Mouse (Mus musculus) neural tube, embryonic 11.5 days (tissue): ENCODE data around the gene Acap3. TPM values are rescaled to one million over a fixed set of nuclear protein-coding genes. Genes with fewer than 3 reads are reported as not detected.

Experiments
- ATAC-seq: fragments of 200-750 bp; cut with Nextera tagmentation; 2 replicates; pipeline ENCODE4 v1.8.0; 2017; ENCODE audit warnings: moderate number of reproducible peaks, mild to moderate bottlenecking, moderate TSS enrichment, moderate library complexity; ENCODE audit not compliant: insufficient read depth, low FRiP score, low TSS enrichment
- DNase-seq: peaks from one replicate; pipeline ENCODE4 v3.0.0-alpha.2; 2015; ENCODE audit warnings: low spot score
- H3K27ac ChIP-seq: fragments of 300-500 bp; sonication (generic); 2 replicates; pipeline ENCODE4 v1.5.1; 2014; ENCODE audit warnings: low read depth, mild to moderate bottlenecking, low read length
- H3K27me3 ChIP-seq: fragments of 300-500 bp; sonication (generic); 2 replicates; pipeline ENCODE4 v1.6.1; 2014; ENCODE audit warnings: mild to moderate bottlenecking, low read length, mixed read lengths; ENCODE audit not compliant: control insufficient read depth, insufficient read depth
- H3K36me3 ChIP-seq: fragments of 300-500 bp; sonication (generic); 2 replicates; pipeline ENCODE4 v1.6.1; 2014; ENCODE audit warnings: mild to moderate bottlenecking, low read length, moderate library complexity, mixed read lengths; ENCODE audit not compliant: control insufficient read depth, insufficient read depth
- H3K4me1 ChIP-seq: fragments of 300-500 bp; sonication (generic); 2 replicates; pipeline ENCODE4 v1.6.1; 2014; ENCODE audit warnings: low read length, mixed read lengths; ENCODE audit not compliant: control insufficient read depth, insufficient read depth
- H3K4me2 ChIP-seq: fragments of 300-500 bp; sonication (generic); 2 replicates; pipeline ENCODE4 v1.6.1; 2014; ENCODE audit warnings: low read depth, mild to moderate bottlenecking, moderate library complexity
- H3K4me3 ChIP-seq: fragments of 300-500 bp; sonication (generic); 2 replicates; pipeline ENCODE4 v1.5.1; 2014; ENCODE audit warnings: low read depth, low read length
- H3K9ac ChIP-seq: fragments of 300-500 bp; sonication (generic); 2 replicates; pipeline ENCODE4 v1.6.1; 2014; ENCODE audit warnings: mild to moderate bottlenecking, low read length
- H3K9me3 ChIP-seq: fragments of 300-500 bp; sonication (generic); 2 replicates; pipeline ENCODE4 v1.6.1; 2016; ENCODE audit warnings: low read length; ENCODE audit not compliant: control insufficient read depth
- WGBS: fragments of 180-500 bp; shearing (Covaris S2); extraction: QIAGEN DNeasy Blood & Tissue Kit; methylation state at CpG from one replicate; pipeline ENCODE4 v1.1.7; 2014; 5-methylcytosine and 5-hydroxymethylcytosine counted together
- polyA plus RNA-seq: library from polyadenylated mRNA; unstranded; fragments of >200 nt; fragmentation: Nextera tagmentation; extraction: Ambion mirVana; gene quantifications from 2 replicates; pipeline ENCODE4 v1.2.1, GENCODE M21; 2014

The Acap3 gene
- polyA plus RNA-seq, 1 experiment from 2014 or later, result 45.4 TPM

DNA sequence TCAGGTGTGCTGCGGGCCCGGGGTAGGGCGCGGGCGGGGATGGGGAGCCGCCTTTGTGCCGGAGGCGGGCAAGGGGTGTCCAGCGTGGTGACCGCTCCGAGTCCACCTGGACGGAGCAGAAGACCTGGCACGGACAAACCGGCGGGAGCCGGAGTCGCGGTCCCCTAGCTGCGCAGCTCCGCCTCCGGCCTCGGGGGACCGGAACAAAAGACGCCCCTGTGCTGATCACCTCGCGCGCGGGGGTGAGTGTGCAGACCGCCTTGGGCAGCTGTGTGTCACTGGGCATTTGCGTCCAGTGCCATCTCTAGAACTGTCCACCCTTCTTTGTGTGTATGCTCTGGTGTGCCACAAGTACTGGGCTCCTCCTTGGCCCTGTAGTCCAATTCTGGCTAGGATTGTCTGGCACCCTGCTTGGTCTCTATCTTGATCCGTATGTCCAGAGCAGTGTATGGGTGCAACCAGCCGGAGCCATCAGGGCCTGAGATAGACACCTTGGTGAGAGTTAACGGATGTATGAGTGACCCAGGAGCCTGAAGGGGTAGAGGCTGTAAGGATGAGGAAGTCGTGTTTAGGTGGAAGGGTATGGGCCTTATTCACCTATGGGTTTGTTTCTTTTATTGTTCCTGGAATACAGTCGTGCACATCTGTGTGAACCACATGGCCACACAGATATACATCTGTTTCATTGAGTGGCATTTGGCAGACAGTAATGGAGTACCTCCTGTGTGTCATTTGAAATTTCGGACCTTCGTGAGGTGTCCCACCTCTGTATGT, 1.0 kb downstream of the Acap3 start:
- Histone ChIP-seq H3K4me1 (peaks cover 27% of the 10 kb centered on the region), H3K4me2 (peak overlapping the region; percentile 98), H3K9me3 (no peaks in the 10 kb centered on the region), H3K36me3 (peaks cover 12% of the 10 kb centered on the region), H3K4me3 (peak overlapping the region; percentile 90), H3K9ac (peak overlapping the region; percentile 88), H3K27me3 (no peaks in the 10 kb centered on the region), H3K27ac (peak overlapping the region; percentile 96)
- ATAC-seq (peak; percentile 51), DNase-seq (peak; percentile 63)
- WGBS, result 6% methylated on average over 37 of the region's 37 CpGs

DNA sequence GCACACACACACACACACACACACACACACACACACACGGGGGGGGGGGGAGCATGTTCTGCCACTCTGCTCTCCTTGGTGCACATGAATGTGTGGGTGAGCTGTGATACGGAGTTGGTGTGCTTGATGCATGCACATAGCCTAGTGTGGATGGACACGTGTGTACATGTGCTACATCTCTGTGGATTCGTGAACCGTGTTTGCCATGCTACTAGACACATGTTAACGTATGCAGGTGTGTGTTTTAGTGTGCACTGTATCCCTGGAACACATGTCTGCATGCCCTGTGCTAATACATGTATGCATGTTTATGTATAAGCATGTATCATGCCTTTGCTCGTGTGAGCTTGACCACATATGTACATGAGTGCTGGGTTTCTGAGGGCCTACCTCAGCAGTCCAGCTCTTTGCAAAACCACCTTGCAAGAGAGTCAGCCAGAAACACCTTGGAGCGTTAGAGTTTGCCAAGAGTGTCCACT, 1.6 kb downstream of the Acap3 start:
- no peak for ATAC-seq
- WGBS, result 78% methylated on average over 8 of the region's 8 CpGs
- Histone ChIP-seq H3K27ac (no peak overlapping the region), H3K9me3 (no peaks in the 10 kb centered on the region), H3K36me3 (peaks cover 7% of the 10 kb centered on the region), H3K4me3 (peak overlapping the region; percentile 90), H3K4me2 (peak overlapping the region; percentile 98), H3K27me3 (no peaks in the 10 kb centered on the region), H3K4me1 (peaks cover 27% of the 10 kb centered on the region), H3K9ac (peak overlapping the region; percentile 32)
- no peak for DNase-seq

DNA sequence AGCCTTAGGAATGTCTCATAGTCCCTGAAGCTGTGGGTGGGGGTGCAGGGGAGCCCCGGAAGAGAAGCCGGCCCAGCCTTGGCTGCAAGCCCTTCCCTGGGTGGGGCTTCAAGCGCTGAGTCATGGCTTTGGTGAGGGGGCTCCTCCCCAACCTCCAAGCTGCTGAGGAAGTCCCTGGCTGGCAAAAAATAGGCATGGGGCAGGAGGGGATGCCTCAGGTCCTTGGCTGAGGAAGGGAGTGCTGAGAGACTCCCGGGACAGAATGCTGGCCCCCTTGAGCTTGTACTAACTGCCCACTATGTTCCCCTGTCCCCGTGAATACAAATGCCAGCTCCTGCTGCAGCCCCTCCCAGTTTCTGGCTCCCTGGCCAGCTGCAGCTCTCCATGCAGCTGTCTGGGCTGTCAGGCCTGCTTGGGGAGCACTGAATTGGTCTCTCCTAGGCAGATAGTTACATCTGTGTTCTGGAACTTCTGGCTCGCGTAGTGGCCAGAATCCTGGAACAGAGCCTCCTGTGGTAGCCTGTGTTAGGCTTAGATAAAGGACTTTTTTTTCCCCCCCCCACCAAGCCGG, 2.8 kb downstream of the Acap3 start:
- H3K4me3 ChIP-seq, result peak overlapping the region; percentile 16; the same call in 1 of the 2 replicates
- WGBS, result 34% methylated on average over 8 of the region's 8 CpGs
- no peak overlapping the region for H3K27ac ChIP-seq
- peaks cover 6% of the 10 kb centered on the region for H3K36me3 ChIP-seq
- DNase-seq (no peak), ATAC-seq (no peak)
- H3K9me3 ChIP-seq, result no peaks in the 10 kb centered on the region
- H3K27me3 ChIP-seq, result no peaks in the 10 kb centered on the region
- peak overlapping the region; percentile 98 for H3K4me2 ChIP-seq
- H3K4me1 ChIP-seq, result peaks cover 27% of the 10 kb centered on the region
- H3K9ac ChIP-seq, result peak overlapping the region; percentile 23

DNA sequence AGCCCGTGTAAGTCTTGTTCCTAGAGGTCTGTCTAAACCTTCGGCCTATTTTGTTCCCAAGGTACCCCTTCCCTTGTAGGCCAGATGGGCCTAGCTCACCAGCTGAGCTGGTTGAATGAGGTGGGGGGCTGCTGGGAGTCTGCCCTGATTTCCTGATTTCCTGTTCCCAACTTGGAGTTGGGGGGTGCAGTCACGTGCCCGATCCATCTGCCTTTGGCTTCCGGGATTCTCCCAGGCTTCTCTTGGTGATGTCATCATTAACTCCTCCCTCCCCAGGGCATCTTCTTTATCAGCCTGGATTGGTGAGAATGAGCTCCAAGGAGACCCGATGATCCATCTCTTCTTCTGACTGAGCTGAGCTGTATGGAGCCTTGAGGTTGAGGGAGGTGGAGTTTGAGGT, 3.6 kb downstream of the Acap3 start:
- Histone ChIP-seq H3K9ac (no peak overlapping the region), H3K4me1 (peaks cover 27% of the 10 kb centered on the region), H3K27me3 (no peaks in the 10 kb centered on the region), H3K4me3 (no peak overlapping the region), H3K27ac (no peak overlapping the region), H3K9me3 (no peaks in the 10 kb centered on the region), H3K36me3 (peaks cover 13% of the 10 kb centered on the region), H3K4me2 (no peak overlapping the region)
- ATAC-seq (no peak), DNase-seq (no peak)
- 46% methylated on average over 6 of the region's 6 CpGs for whole genome bisulfite sequencing

DNA sequence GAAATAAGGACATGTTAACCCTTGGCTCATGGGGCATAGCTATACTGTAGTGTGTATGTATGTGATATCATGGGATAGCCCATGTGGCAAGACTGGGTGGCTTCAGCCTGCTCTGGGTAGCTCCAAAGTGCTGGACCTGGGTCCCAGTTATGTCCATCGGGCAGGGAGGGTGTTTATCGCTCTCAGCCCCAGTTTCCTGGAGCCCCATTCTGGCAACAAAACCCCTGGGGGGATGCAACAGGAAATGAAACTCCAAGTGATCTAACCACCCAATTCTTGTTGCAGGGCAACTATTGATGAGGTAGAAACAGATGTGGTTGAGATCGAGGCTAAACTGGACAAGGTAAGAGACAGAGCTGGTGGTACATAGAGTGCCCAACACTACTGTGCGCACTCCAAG, 4.2 kb downstream of the Acap3 start:
- ATAC-seq (no peak), DNase-seq (no peak)
- Histone ChIP-seq H3K9me3 (no peaks in the 10 kb centered on the region), H3K4me1 (peaks cover 21% of the 10 kb centered on the region), H3K27me3 (no peaks in the 10 kb centered on the region), H3K4me3 (no peak overlapping the region), H3K9ac (no peak overlapping the region), H3K4me2 (no peak overlapping the region), H3K36me3 (peaks cover 15% of the 10 kb centered on the region), H3K27ac (no peak overlapping the region)
- WGBS, result 96% methylated on average over 4 of the region's 4 CpGs

DNA sequence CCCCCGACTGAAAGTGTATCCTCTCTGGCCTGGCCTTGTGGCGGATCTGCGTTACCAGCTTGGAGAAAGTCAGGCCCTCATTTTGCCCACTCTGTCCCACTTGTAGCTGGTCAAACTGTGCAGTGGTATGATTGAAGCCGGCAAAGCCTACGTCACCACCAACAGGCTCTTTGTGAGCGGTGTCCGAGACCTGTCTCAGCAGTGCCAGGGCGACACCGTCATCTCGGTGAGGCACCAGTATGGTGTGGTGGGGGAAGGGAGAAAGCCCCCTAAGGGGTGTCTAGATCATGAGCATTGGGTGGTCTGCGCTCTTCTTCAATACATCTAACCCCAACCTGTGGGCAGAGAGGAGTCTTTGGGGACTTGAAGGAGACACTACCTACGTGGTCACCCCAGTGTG, 4.8 kb downstream of the Acap3 start:
- no peak overlapping the region for H3K9ac ChIP-seq
- H3K4me2 ChIP-seq, result no peak overlapping the region
- H3K27ac ChIP-seq, result no peak overlapping the region
- WGBS, result 99% methylated on average over 12 of the region's 12 CpGs
- peaks cover 15% of the 10 kb centered on the region for H3K36me3 ChIP-seq
- H3K4me1 ChIP-seq, result peaks cover 19% of the 10 kb centered on the region
- ATAC-seq, result no peak
- no peak for DNase-seq
- no peaks in the 10 kb centered on the region for H3K9me3 ChIP-seq
- no peak overlapping the region for H3K4me3 ChIP-seq
- H3K27me3 ChIP-seq, result no peaks in the 10 kb centered on the region

DNA sequence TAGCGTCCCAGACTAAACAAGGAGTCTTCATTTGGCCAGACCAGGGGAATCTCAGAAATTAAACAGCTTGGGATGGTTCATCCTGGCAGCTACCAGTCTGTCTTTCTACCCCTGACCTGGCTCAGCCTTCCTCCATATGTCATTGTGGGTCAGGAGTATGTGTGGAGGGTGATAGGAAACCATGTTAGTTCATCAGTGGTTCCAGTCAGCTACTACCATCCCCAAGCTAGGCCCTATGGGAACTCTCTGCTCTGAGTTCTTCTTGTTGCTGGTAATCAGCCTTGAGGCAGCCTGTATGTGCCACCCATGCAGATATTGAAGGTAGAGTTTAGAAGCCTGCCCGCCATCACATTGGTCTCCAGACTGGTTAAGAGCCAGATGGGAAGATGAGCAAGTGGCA, 6.7 kb downstream of the Acap3 start:
- Histone ChIP-seq H3K4me3 (no peak overlapping the region), H3K27ac (no peak overlapping the region), H3K27me3 (no peaks in the 10 kb centered on the region), H3K36me3 (peaks cover 23% of the 10 kb centered on the region), H3K4me1 (peaks cover 15% of the 10 kb centered on the region), H3K9ac (no peak overlapping the region), H3K4me2 (no peak overlapping the region), H3K9me3 (no peaks in the 10 kb centered on the region)
- ATAC-seq (no peak), DNase-seq (no peak)
- 93% methylated on average over 2 of the region's 2 CpGs for WGBS

DNA sequence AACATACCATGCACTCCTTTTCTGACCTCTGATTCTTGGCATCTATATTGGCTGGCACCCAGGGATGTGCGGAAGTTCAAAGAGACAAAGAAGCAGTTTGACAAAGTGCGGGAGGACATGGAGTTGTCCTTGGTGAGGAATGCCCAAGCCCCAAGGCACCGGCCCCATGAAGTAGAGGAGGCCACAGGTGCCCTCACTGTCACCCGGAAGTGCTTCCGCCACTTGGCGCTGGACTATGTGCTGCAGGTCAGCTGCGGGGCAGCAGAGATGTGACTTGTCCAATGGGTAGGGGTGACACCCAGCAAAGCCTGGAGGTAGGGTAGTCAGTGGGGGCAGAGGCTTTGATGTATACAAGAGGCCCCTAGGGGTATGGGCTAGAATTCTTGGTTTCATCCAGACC, 7.7 kb downstream of the Acap3 start:
- H3K4me1 ChIP-seq, result peaks cover 8% of the 10 kb centered on the region
- no peak overlapping the region for H3K9ac ChIP-seq
- WGBS, result 93% methylated on average over 7 of the region's 7 CpGs
- H3K36me3 ChIP-seq, result peaks cover 31% of the 10 kb centered on the region
- no peaks in the 10 kb centered on the region for H3K9me3 ChIP-seq
- no peak for DNase-seq
- H3K4me3 ChIP-seq, result no peak overlapping the region
- no peak overlapping the region for H3K27ac ChIP-seq
- no peaks in the 10 kb centered on the region for H3K27me3 ChIP-seq
- H3K4me2 ChIP-seq, result no peak overlapping the region
- no peak for ATAC-seq

DNA sequence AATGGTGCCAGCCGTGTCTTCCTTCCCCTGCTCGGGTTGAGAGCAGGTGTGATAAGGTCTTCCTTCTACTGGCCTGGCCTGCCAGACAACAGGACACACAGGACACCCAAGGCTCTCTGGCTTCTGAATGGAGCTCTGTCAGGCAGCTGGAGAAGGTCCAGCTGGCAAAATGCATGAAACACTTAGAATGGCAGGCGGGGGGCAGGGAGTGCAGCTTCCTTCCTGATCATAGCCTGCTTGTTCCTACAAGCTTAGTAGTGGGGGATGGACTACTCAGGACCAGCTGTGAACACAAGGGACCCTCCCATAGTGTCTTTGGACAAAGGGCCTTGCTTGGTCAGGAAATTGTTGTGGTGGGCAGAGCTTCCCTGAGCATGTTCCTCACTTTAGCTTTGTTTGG, 9.6 kb downstream of the Acap3 start:
- H3K27me3 ChIP-seq, result no peaks in the 10 kb centered on the region
- no peak overlapping the region for H3K4me3 ChIP-seq
- H3K9me3 ChIP-seq, result no peaks in the 10 kb centered on the region
- WGBS, result 95% methylated on average over 3 of the region's 3 CpGs
- H3K4me1 ChIP-seq, result no peaks in the 10 kb centered on the region
- ATAC-seq (no peak), DNase-seq (no peak)
- H3K9ac ChIP-seq, result no peak overlapping the region
- peaks cover 37% of the 10 kb centered on the region for H3K36me3 ChIP-seq
- H3K4me2 ChIP-seq, result no peak overlapping the region
- no peak overlapping the region for H3K27ac ChIP-seq
